Mouse (Mus musculus): Measurements from ENCODE around the gene Pls3.
"Not testable (repeated sequence)": the region's sequence is repeated elsewhere in the genome, so short reads cannot be mapped to it uniquely, and the experiment has no call there.

GRCm38 (mm10) chrX:75759036-75759435, 115.9 kb downstream of the Pls3 start:
- TF ChIP-seq CTCF (IDR thresholded peaks at IDR 0.05) = peak; percentile 64
- not testable (repeated sequence) for TF ChIP-seq POLR2A (IDR thresholded peaks at IDR 0.05; ENCODE audit: insufficient read depth, low read depth, low read length)
